Mouse (Mus musculus) adrenal gland, postnatal 36 days (tissue): ENCODE measurements around the gene Olfr1023. TPM values are rescaled to one million over a fixed set of nuclear protein-coding genes. Genes with fewer than 3 reads are reported as not detected.

ENCODE experiments used
- DNase-seq, 2 experiments: peaks; one replicate each; pipeline ENCODE4 v3.0.0; 2021; ENCODE audit warnings: mixed read lengths in 1 of 2
- long read RNA-seq, 2 experiments: library from polyadenylated mRNA; stranded (forward); transcript quantifications; one replicate each; pipeline ENCODE4 v2.0.0; 2021; ENCODE audit warnings: borderline sequencing depth in 2 of 2
- total RNA-seq, 2 experiments: library from RNA; stranded (reverse); gene quantifications; 2 replicates each; pipeline ENCODE4 v1.2.3; 2021

The Olfr1023 gene
- not detected for total RNA-seq
- long read RNA-seq, experiment 1, result 0 reads
- long read RNA-seq, experiment 2, result 0 reads

DNA sequence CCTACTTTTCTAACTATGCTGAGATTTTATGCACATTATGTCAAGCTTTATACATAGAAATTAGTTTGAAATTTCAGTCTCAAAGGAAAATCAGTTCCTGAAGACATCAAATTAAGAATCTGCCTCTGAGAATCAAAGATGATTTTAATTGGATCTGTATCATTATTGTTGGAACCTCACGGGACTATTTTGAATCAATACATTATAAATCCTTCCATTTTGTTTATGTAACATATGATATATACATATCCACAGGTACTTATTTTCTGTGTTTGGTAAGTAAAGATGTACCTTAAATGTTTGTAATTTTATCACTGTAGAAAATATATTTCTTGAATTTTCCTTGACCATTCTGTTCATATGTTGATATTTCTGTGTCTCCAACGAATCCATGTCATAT lies at the start of gene Olfr1023:
Gene Olfr1023 (plus strand): TSS at position 301 of the 400 bp plus-strand sequence.
- DNase-seq, result no peak

DNA sequence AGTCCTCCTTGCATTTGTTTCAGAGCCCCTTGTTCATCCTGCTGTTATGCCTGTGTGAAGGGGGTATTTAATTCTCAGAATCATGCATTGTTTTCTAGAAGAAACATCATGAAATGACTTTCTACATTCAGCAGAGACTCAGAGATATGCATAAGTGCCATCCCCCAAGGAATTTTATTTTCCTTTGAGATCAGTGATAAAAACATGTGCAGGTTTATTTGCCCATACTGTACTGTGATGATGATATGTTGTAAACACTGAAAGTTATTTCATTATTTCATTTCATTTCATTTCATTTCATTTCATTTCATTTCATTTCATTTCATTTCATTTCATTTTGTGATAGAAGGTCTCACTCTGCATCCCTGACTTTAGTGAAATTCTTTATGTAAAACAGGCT lies 40.1 kb upstream of the Olfr1023 start, which contains the start of gene Olfr1019:
Gene Olfr1019 (minus strand): TSS at position 101 of the 400 bp plus-strand sequence.
- no peak for DNase-seq

DNA sequence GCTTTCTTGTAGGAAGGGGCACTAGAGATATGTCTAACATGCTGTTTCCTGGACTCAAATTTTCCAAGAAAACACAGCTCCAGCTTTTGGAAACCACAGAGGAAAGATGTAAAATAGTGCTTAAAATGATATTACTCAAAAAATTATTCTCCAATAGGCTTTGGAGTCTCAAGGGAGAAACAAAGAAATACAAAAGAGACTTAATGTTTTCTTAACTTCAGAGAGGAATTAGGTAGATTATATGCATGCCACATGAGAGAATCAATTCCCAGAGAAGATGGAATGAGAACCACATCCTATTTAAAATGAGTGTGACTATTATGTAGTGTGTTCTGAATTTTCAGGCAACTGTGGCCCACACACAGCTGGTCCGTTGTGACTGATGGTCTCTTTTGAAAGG lies 38.7 kb upstream of the Olfr1023 start, which contains the start of gene Olfr1020:
Gene Olfr1020 (plus strand): TSS at position 301 of the 400 bp plus-strand sequence.
- no peak for DNase-seq

DNA sequence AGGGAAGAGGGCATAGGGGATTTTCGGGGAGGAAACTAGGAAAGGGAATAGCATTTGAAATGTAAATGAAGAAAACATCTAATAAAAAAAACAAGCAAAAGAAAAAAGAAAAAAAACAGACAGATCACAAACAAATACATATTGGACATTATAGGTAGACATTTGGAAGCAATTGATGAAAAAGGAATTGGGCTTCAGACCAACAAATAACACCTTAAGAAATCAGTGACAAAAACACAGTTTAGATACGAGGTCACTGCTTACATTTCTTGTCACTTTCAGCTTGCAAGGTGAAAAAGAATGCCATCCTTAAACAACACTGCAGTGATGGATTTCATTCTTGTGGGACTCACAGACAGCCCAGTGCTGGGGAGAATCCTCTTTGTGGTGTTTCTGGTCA lies 17.1 kb upstream of the Olfr1023 start, which contains the start of gene Olfr1022:
Gene Olfr1022 (plus strand): TSS at position 301 of the 400 bp plus-strand sequence.
- DNase-seq, result no peak

DNA sequence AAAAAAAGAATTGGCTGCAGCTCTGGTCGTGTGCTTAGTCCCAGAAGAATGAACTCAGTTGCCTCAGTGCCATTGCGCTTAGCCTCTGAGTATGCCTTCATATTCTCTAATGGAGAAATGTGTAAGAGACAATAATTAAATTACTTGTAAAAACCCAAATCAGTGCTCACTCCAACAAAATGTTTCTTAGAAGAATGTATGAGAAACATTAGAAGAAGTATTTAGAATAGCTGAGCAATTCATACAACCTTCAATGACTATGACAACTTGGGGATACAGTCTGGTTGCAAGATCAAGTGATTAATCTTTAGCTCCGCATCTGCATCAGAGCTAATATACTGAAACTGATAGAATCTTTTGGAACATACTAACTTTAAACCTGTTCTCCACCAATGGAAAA lies 19.5 kb downstream of the Olfr1023 start, which contains the start of gene Olfr1024:
Gene Olfr1024 (minus strand): TSS at position 101 of the 400 bp plus-strand sequence.
- DNase-seq, result no peak

DNA sequence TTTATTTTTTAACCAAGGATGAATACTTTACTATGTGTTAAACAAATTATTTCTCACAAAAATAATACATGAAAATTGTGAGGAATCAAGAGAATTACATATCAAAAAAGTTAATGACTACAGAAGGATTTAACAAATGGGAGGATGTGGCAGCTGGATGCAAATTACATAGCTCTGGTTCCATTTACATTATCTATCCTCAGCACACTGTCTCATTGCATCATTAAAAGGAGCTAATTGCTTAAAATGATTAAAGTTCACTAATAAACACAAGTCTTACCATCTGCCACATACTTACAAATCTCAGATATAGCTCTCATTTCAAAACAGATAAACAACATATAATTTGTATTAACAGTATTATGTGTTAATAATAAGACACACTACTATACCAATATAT lies 27.8 kb downstream of the Olfr1023 start:
- no peak for DNase-seq

DNA sequence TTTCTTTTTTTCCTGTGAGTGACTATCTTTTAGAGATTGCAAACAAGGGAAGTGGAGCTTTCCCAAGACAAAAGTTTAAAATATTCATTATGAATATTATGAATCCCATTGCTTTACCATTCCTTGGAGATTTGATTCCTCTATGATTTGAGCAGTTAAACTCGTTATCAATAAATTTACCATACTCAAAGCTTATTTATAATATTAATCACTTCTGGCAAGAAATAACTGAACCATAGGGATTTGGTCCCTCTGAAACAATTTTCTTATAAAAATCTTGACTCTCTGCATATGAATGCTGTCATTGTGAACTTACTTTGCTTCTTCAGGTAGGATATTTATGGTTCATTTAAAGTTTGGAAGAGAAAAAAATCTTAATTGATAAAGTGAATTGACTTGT lies 29.5 kb downstream of the Olfr1023 start, which contains the start of gene Olfr1025-ps1:
Gene Olfr1025-ps1 (plus strand): TSS at position 301 of the 400 bp plus-strand sequence.
- no peak for DNase-seq

DNA sequence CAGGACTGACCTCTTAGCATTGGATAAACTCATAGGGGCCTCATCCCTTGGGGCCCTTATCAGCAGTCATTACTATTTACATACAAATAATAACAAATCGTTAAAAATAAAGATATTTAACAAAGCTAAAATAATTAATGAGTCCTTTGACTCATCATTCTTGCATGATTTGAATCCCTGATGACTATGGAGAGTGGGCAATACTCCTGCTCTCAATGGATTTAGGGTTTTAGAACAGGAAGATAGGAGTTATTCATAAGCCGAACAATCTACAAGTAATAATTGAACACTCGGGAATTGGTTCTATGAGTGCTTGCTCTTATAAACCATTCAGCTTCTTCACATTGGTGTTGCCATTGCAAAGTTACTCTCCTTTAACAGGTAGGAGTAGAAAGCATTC lies 35.8 kb downstream of the Olfr1023 start, which contains the start of gene Olfr1026:
Gene Olfr1026 (plus strand): TSS at position 301 of the 400 bp plus-strand sequence.
- DNase-seq, result no peak

Other genes starting within 250 kb of the Olfr1023 start
- not detected for gene Olfr1002, start 234.9 kb upstream of the Olfr1023 start, total RNA-seq
- not detected for gene Olfr154, start 221.2 kb upstream of the Olfr1023 start, total RNA-seq
- not detected for gene Olfr1006, start 206.9 kb upstream of the Olfr1023 start, total RNA-seq
- gene Olfr1008, start 196.2 kb upstream of the Olfr1023 start, total RNA-seq, result not detected
- not detected for gene Olfr1009, start 170.2 kb upstream of the Olfr1023 start, total RNA-seq
- gene Olfr1012, start 122.9 kb upstream of the Olfr1023 start, total RNA-seq, result not detected
- gene Olfr1013, start 118.5 kb upstream of the Olfr1023 start, total RNA-seq, result under 1 TPM in 1 of 2 experiments, not detected in 1; 0.07 TPM
- not detected for gene Olfr1014, start 112.9 kb upstream of the Olfr1023 start, total RNA-seq
- gene Olfr1015, start 103.6 kb upstream of the Olfr1023 start, total RNA-seq, result not detected
- gene Olfr1016, start 83.1 kb upstream of the Olfr1023 start, total RNA-seq, result not detected
- not detected for gene Olfr1018, start 67.2 kb upstream of the Olfr1023 start, total RNA-seq
- not detected for gene Olfr1019, start 40.2 kb upstream of the Olfr1023 start, total RNA-seq
- not detected for gene Olfr1020, start 38.6 kb upstream of the Olfr1023 start, total RNA-seq
- not detected for gene Olfr1022, start 17.0 kb upstream of the Olfr1023 start, total RNA-seq
- gene Olfr1024, start 19.4 kb downstream of the Olfr1023 start, total RNA-seq, result not detected
- gene Olfr1025-ps1, start 29.6 kb downstream of the Olfr1023 start, total RNA-seq, result not detected
- gene Olfr1026, start 35.9 kb downstream of the Olfr1023 start, total RNA-seq, result not detected
- gene Olfr1028, start 64.8 kb downstream of the Olfr1023 start, total RNA-seq, result not detected
- not detected for gene Olfr1029, start 88.3 kb downstream of the Olfr1023 start, total RNA-seq
- gene Olfr1030, start 93.6 kb downstream of the Olfr1023 start, total RNA-seq, result not detected
- gene Olfr1031, start 104.7 kb downstream of the Olfr1023 start, total RNA-seq, result not detected
- gene Olfr1032, start 119.9 kb downstream of the Olfr1023 start, total RNA-seq, result not detected
- gene Olfr1033, start 135.0 kb downstream of the Olfr1023 start, total RNA-seq, result 1 to 10 TPM; 4.8 to 5.8 TPM
- under 1 TPM in 1 of 2 experiments, not detected in 1; 0.33 TPM for gene Olfr1034, start 160.2 kb downstream of the Olfr1023 start, total RNA-seq
- gene Olfr1036, start 188.4 kb downstream of the Olfr1023 start, total RNA-seq, result not detected
- gene Olfr1037, start 201.7 kb downstream of the Olfr1023 start, total RNA-seq, result not detected